Mouse (Mus musculus): ENCODE data around the gene Tmem53. TPM values are rescaled to one million over a fixed set of nuclear protein-coding genes. Genes with fewer than 3 reads are reported as not detected.

Tmem53 gene
- polyA plus RNA-seq, 1 experiment from 2014 or later, result 12.4 TPM

DNA sequence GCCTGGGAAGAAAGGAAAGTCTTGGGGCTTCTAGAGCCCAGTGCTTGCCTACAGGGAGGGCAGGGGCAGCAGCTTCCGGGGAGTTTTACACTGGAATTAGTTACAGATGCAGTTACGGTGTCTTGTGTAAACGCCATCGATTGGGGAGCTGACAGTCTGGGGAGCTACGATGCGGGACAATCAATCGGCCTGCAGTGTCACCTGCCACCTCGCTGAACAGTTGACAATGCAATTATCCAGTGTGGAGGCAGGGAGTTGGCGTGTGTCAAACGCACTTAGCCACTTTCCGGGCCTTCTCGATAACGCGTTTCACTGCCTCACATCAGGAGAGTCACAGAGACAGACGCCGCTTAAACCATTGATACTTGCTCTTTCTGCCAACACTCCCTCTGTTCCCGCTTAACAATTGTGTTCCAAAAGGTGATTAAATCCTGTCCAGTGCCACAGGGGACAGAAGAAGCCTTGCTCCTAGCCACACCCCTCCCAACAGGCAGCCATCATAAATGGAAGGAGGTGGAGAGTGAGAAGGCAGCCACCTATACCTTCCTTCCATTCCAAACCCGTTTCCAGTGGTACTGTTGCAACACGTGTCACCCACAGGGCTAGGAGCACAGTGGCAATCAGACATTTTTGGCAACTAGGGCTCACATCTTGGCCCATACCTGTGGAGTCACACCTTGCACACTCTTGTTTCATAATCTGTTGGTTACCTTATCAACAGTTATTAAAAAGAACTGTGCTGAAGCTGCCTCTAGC lies 29.5 kb downstream of the Tmem53 start:
- Histone ChIP-seq H3K9ac (no peak overlapping the region), H3K9me3 (ENCODE audit: low read depth, low read length) (no peaks in the 10 kb centered on the region), H3K4me3 (ENCODE audit: low read depth, low read length) (no peak overlapping the region), H3K4me2 (no peak overlapping the region), H3K27ac (ENCODE audit: low read depth) (no peak overlapping the region), H3K36me3 (ENCODE audit: insufficient read depth) (peaks cover 92% of the 10 kb centered on the region), H3K4me1 (ENCODE audit: insufficient read depth) (0 out of 2 replicates have a peak, but pooled peaks cover 7% of the 10 kb centered on the region), H3K27me3 (ENCODE audit: insufficient read depth, low read length) (no peaks in the 10 kb centered on the region)
- DNase-seq, result no peak
- 46% methylated on average over 19 of the region's 19 CpGs for WGBS
- no peak for TF ChIP-seq CTCF (IDR thresholded peaks at IDR 0.05; ENCODE audit: low read depth)
- no peak for ATAC-seq (ENCODE audit: insufficient read depth)

DNA sequence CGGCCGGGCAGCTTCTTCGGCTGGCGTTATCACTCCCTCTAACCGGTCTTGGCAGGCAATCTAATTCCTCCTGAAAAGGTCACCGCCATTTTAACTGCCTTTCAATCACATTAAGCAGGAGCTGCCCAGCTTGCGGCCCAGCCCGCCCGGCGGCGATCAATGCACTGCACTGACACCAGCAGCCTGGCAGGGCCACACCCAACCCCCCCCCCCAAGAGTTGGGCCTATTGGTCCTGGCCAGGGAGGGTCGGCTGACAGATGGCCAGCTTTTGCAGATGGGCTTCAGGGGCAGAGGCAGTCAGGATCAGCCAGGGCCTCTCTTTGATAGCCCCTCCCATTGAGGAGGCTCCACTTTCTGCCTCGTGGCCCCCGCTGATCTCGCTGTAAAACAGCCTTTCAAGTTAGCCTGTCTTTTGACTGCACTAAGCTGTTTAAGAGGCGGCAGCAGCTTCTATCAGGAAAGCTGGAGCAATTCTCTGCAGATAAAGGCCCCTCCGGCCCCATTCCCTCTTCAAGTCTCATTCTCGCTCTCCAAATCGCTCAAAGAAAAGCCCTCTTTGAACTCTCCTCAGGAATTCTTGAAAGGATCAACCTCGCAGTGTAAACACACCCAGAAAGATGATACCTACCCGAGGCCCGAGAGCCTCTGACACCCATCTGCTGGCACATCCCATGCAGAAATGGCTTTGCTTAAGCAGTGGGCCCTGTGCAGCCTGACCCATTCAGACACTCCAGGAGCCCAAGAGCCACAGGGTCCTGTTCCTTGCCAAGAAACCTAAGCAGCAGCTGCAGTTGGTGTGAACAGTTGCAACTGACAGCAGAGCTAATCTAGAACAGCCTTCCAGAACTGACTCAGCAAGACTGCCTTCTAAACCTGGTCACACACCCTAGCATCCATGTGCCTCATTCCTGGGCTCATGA lies 31.8 kb downstream of the Tmem53 start:
- H3K4me1 ChIP-seq (ENCODE audit: insufficient read depth), result peaks cover 10% of the 10 kb centered on the region; the same call in 1 of the 2 replicates
- peaks cover 82% of the 10 kb centered on the region for H3K36me3 ChIP-seq (ENCODE audit: insufficient read depth)

DNA sequence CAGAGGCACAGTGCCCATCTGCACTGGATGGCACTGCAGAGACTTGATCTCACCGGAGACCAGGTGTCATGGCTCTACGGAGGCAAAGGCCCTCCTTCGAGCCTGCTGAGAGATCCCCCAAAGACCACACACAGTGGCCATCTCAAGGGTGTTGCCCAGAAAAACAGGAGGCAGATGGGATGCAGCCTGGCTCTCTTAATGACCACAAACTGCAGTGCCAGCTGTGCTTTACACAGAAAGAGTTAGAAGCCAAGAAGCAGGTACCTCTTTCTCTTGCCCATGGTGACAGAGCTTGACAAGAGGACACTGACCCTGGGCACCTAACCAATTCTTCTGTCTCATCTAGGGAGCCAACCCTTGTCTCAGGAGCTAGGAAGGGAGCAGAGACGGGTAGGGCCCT lies 32.6 kb downstream of the Tmem53 start:
- 37% methylated on average over 4 of the region's 4 CpGs for WGBS
- Histone ChIP-seq H3K4me2 (no peak overlapping the region), H3K36me3 (ENCODE audit: insufficient read depth) (peaks cover 74% of the 10 kb centered on the region), H3K27ac (ENCODE audit: low read depth) (0 out of 2 replicates have a peak overlapping the region, but pooled peaks have one; percentile 6), H3K4me1 (ENCODE audit: insufficient read depth) (peaks cover 10% of the 10 kb centered on the region; the same call in 1 of the 2 replicates), H3K27me3 (ENCODE audit: insufficient read depth, low read length) (no peaks in the 10 kb centered on the region), H3K9ac (no peak overlapping the region), H3K4me3 (ENCODE audit: low read depth, low read length) (no peak overlapping the region), H3K9me3 (ENCODE audit: low read depth, low read length) (no peaks in the 10 kb centered on the region)
- no peak for DNase-seq
- TF ChIP-seq CTCF (IDR thresholded peaks at IDR 0.05; ENCODE audit: low read depth), result no peak
- ATAC-seq (ENCODE audit: insufficient read depth), result no peak

More for the DNA sequence above, 31.8 kb downstream of the Tmem53 start:
- WGBS, result 20% methylated on average over 22 of the region's 22 CpGs
- Histone ChIP-seq H3K27me3 (ENCODE audit: insufficient read depth, low read length) (no peaks in the 10 kb centered on the region), H3K9me3 (ENCODE audit: low read depth, low read length) (no peaks in the 10 kb centered on the region), H3K4me2 (peak overlapping the region; percentile 19; the same call in 1 of the 2 replicates), H3K4me3 (ENCODE audit: low read depth, low read length) (no peak overlapping the region), H3K9ac (peak overlapping the region; percentile 15), H3K27ac (ENCODE audit: low read depth) (peak overlapping the region; percentile 61; the same call in 1 of the 2 replicates)
- peak; percentile 38 for ATAC-seq (ENCODE audit: insufficient read depth)
- no peak for TF ChIP-seq CTCF (IDR thresholded peaks at IDR 0.05; ENCODE audit: low read depth)
- peak; percentile 43 for DNase-seq

DNA sequence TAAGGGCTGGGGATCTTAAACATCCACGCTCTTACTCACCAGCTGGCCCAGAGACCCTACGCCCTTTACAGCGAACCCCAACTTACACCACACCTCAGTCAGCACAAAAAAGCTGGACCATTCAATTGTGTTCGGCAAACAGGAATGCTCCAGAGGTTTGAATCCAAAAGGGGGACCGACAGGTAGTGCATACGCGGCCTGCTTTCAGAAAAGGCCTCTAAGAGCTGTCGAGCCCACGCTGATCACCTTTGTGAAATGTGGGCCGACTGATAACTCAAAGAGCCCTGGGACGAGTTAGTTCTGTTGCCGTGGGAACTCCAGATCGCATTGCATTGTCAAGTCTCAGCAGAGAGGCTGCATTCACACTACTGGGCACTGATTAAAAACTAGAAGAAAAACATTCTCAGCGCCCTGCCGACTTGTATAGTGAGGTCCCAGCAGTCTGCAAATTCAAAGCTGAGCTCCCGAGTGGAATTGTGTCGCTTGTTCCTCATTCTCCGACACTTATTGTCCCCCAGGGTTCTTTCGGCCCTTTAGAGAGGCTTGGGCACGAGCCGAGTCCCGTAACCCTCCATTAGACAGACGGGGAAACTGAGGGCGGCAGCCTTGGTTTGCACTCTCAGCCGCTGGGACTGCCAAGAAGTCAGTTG lies 36.7 kb downstream of the Tmem53 start:
- no peak for TF ChIP-seq CTCF (IDR thresholded peaks at IDR 0.05; ENCODE audit: low read depth)
- peak overlapping the region; percentile 73 for H3K4me3 ChIP-seq (ENCODE audit: low read depth, low read length)
- peak overlapping the region; percentile 94 for H3K27ac ChIP-seq (ENCODE audit: low read depth)
- H3K36me3 ChIP-seq (ENCODE audit: insufficient read depth), result peaks cover 38% of the 10 kb centered on the region
- peaks cover 7% of the 10 kb centered on the region; the same call in 1 of the 2 replicates for H3K4me1 ChIP-seq (ENCODE audit: insufficient read depth)
- ATAC-seq (ENCODE audit: insufficient read depth) (0 out of 2 replicates have a peak, but pooled peaks have one; percentile 1), DNase-seq (no peak)
- 17% methylated on average over 25 of the region's 25 CpGs for WGBS
- peak overlapping the region; percentile 81 for H3K4me2 ChIP-seq
- H3K27me3 ChIP-seq (ENCODE audit: insufficient read depth, low read length), result no peaks in the 10 kb centered on the region
- H3K9ac ChIP-seq, result peak overlapping the region; percentile 83
- no peaks in the 10 kb centered on the region for H3K9me3 ChIP-seq (ENCODE audit: low read depth, low read length)

DNA sequence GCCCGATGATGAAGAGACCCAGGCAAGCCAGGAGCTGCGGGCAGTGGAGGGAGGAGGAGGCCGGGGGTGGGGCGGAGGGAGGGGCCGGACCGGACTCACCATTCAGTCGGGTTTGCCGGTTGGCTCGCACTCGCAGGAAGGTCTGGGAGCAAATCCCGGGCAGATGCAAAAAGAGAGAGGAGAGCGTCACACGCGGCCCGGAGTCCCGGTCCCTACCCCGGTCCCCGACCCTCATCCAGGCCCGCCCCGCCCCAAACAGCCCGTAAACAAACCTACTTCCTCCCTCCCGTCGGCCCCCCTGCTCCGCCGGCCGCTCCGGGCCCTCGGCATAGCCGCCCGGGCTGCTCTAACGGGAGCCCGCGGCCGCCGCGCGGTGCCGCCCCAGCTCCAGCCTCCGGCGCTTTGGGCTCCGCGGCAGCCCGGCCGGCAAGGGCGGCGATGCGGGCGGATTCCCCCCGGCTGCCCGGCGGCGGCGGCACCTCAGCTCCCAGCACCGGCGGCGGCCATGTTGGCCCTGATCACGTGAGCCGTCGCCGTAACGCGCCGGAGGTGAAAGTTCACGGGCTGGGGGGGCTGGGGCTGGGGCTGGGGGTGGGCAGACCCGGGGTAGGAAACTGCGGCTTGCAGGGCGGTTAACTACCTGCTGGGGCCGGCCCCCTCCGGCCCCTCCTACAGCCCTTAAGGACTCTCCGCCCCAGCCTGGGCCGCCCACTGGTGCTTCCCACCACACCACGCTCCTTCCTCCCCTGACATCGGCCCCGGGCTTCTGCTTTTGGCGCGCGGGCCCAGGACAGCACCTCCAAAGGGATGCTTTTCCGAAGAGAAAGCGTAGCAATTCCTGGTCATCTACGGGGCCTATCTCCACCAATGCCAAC lies 37.4 kb downstream of the Tmem53 start:
- H3K36me3 ChIP-seq (ENCODE audit: insufficient read depth), result peaks cover 32% of the 10 kb centered on the region
- WGBS, result under 1% methylated on average over 70 of the region's 80 CpGs
- ATAC-seq (ENCODE audit: insufficient read depth), result peak; percentile 97

DNA sequence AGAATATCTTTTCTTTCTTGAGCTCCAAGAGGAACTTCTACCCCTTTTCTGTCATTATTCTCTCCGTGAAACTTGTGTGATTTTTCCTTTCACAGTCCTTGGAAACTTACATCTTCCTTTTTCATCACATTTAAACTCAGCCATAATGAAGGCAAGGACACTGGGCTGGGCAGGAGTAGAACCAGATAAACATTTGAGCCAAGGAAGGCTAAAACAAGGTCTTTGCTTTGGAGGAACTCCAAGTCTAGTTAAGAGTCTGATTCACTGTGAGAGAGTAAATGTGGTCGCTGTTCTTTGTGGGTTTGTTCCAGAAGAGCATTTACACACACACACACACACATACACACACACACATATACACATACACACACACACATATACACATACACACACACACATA lies 39.9 kb downstream of the Tmem53 start:
- Histone ChIP-seq H3K27me3 (ENCODE audit: insufficient read depth, low read length) (no peaks in the 10 kb centered on the region), H3K4me2 (no peak overlapping the region), H3K27ac (ENCODE audit: low read depth) (no peak overlapping the region), H3K36me3 (ENCODE audit: insufficient read depth) (peaks cover 7% of the 10 kb centered on the region; the same call in 1 of the 2 replicates), H3K4me1 (ENCODE audit: insufficient read depth) (peaks cover 4% of the 10 kb centered on the region; the same call in 1 of the 2 replicates), H3K9ac (no peak overlapping the region), H3K4me3 (ENCODE audit: low read depth, low read length) (no peak overlapping the region), H3K9me3 (ENCODE audit: low read depth, low read length) (no peaks in the 10 kb centered on the region)
- DNase-seq (no peak), ATAC-seq (ENCODE audit: insufficient read depth) (no peak)
- 80% methylated on average over 2 of the region's 2 CpGs for WGBS
- no peak for TF ChIP-seq CTCF (IDR thresholded peaks at IDR 0.05; ENCODE audit: low read depth)

More for the DNA sequence above, 37.4 kb downstream of the Tmem53 start:
- peaks cover 4% of the 10 kb centered on the region; the same call in 1 of the 2 replicates for H3K4me1 ChIP-seq (ENCODE audit: insufficient read depth)
- peak; percentile 88 for DNase-seq
- H3K4me2 ChIP-seq, result peak overlapping the region; percentile 81
- peak overlapping the region; percentile 73 for H3K4me3 ChIP-seq (ENCODE audit: low read depth, low read length)
- H3K27me3 ChIP-seq (ENCODE audit: insufficient read depth, low read length), result no peaks in the 10 kb centered on the region
- peak overlapping the region; percentile 94 for H3K27ac ChIP-seq (ENCODE audit: low read depth)
- no peaks in the 10 kb centered on the region for H3K9me3 ChIP-seq (ENCODE audit: low read depth, low read length)
- peak overlapping the region; percentile 83 for H3K9ac ChIP-seq
- TF ChIP-seq CTCF (IDR thresholded peaks at IDR 0.05; ENCODE audit: low read depth), result no peak
